Mouse (Mus musculus): ENCODE results near the gene Olfr304. TPM values are rescaled to one million over a fixed set of nuclear protein-coding genes. Genes with fewer than 3 reads are reported as not detected.

Olfr304 gene
- polyA plus RNA-seq, 1 experiment from 2014 or later, result not detected

Other genes starting within 250 kb of the Olfr304 start
- not detected in 2 replicates for gene Vmn2r75, start 214.9 kb downstream of the Olfr304 start, polyA plus RNA-seq (2014; fragmentation: Nextera tagmentation; extraction: Ambion mirVana)
- not detected in 2 replicates for gene Vmn2r76, start 140.3 kb downstream of the Olfr304 start, polyA plus RNA-seq (2014; fragmentation: Nextera tagmentation; extraction: Ambion mirVana)
- gene Olfr310, start 109.5 kb downstream of the Olfr304 start, polyA plus RNA-seq (2014; fragmentation: Nextera tagmentation; extraction: Ambion mirVana), result not detected in 2 replicates
- gene Olfr309, start 73.0 kb downstream of the Olfr304 start, polyA plus RNA-seq (2014; fragmentation: Nextera tagmentation; extraction: Ambion mirVana), result not detected in 2 replicates
- not detected in 2 replicates for gene Olfr308, start 61.0 kb downstream of the Olfr304 start, polyA plus RNA-seq (2014; fragmentation: Nextera tagmentation; extraction: Ambion mirVana)
- gene Olfr307, start 49.1 kb downstream of the Olfr304 start, polyA plus RNA-seq (2014; fragmentation: Nextera tagmentation; extraction: Ambion mirVana), result not detected in 2 replicates
- not detected in 2 replicates for gene Olfr305, start 19.7 kb downstream of the Olfr304 start, polyA plus RNA-seq (2014; fragmentation: Nextera tagmentation; extraction: Ambion mirVana)
- gene Olfr303, start 11.1 kb upstream of the Olfr304 start, polyA plus RNA-seq (2014; fragmentation: Nextera tagmentation; extraction: Ambion mirVana), result not detected in 2 replicates
- gene Olfr301, start 17.2 kb upstream of the Olfr304 start, polyA plus RNA-seq (2014; fragmentation: Nextera tagmentation; extraction: Ambion mirVana), result not detected in 2 replicates
- not detected in 2 replicates for gene Olfr299, start 73.3 kb upstream of the Olfr304 start, polyA plus RNA-seq (2014; fragmentation: Nextera tagmentation; extraction: Ambion mirVana)
- gene Olfr298, start 105.8 kb upstream of the Olfr304 start, polyA plus RNA-seq (2014; fragmentation: Nextera tagmentation; extraction: Ambion mirVana), result not detected in 2 replicates
- gene Olfr297, start 133.3 kb upstream of the Olfr304 start, polyA plus RNA-seq (2014; fragmentation: Nextera tagmentation; extraction: Ambion mirVana), result not detected in 2 replicates
- gene Olfr295, start 197.2 kb upstream of the Olfr304 start, polyA plus RNA-seq (2014; fragmentation: Nextera tagmentation; extraction: Ambion mirVana), result not detected in 2 replicates
- not detected in 2 replicates for gene Olfr294, start 230.0 kb upstream of the Olfr304 start, polyA plus RNA-seq (2014; fragmentation: Nextera tagmentation; extraction: Ambion mirVana)

All from forebrain, embryonic 11.5 days (tissue).